Mouse (Mus musculus) liver, adult 2 months (tissue): ENCODE results near the gene Actl10. TPM values are rescaled to one million over a fixed set of nuclear protein-coding genes. Genes with fewer than 3 reads are reported as not detected.

Experiments used
- DNase-seq: peaks from one replicate; pipeline ENCODE4 v3.0.0-alpha.2; 2011; ENCODE audit warnings: low read depth, low spot score; ENCODE audit errors: extremely low read depth
- H3K27ac ChIP-seq: fragments of 200-500 bp; replicated peaks from 2 replicates; pipeline ENCODE4 v1.5.1; 2012; ENCODE audit warnings: low read depth, mild to moderate bottlenecking, control low read depth, inconsistent platforms, low read length; ENCODE audit not compliant: insufficient read depth
- H3K27me3 ChIP-seq: fragments of 200-500 bp; 2 replicates; pipeline ENCODE4 v1.6.1; 2012; ENCODE audit warnings: mild to moderate bottlenecking, moderate library complexity, low read length, inconsistent platforms; ENCODE audit not compliant: control insufficient read depth, insufficient read depth
- H3K36me3 ChIP-seq: fragments of 200-500 bp; 2 replicates; pipeline ENCODE4 v1.6.1; 2012; ENCODE audit warnings: low read length, inconsistent platforms; ENCODE audit not compliant: control insufficient read depth, insufficient read depth
- H3K4me1 ChIP-seq: fragments of 200-500 bp; 2 replicates; pipeline ENCODE4 v1.6.1; 2011; ENCODE audit warnings: low read length; ENCODE audit not compliant: control insufficient read depth, insufficient read depth
- H3K4me3 ChIP-seq: fragments of 200-500 bp; 2 replicates; pipeline ENCODE4 v1.5.1; 2011; ENCODE audit warnings: low read depth, mild to moderate bottlenecking, control low read depth, low read length, moderate library complexity; ENCODE audit not compliant: insufficient read depth
- H3K79me2 ChIP-seq: fragments of 200-500 bp; 2 replicates; pipeline ENCODE4 v1.6.1; 2012; ENCODE audit warnings: inconsistent platforms, mild to moderate bottlenecking, low read length, moderate library complexity; ENCODE audit not compliant: control insufficient read depth, insufficient read depth
- H3K9ac ChIP-seq: fragments of 200-500 bp; 2 replicates; pipeline ENCODE4 v1.6.1; 2012; ENCODE audit warnings: low read depth, mild to moderate bottlenecking, control low read depth, inconsistent platforms, low read length
- CTCF ChIP-seq: fragments of 200-500 bp; IDR thresholded peaks from 2 replicates; pipeline ENCODE4 v1.5.1; 2011; ENCODE audit warnings: low read depth, low read length, control low read depth
- POLR2A ChIP-seq: fragments of 200-500 bp; IDR thresholded peaks from 2 replicates; pipeline ENCODE4 v1.6.1; 2011; ENCODE audit warnings: low read length, control low read depth; ENCODE audit not compliant: insufficient read depth; ENCODE audit errors: extremely low read depth
- whole genome bisulfite sequencing: fragments of 180-500 bp; shearing (Covaris S2); methylation state at CpG from one replicate; pipeline ENCODE4 v1.1.7; 2018; 5-methylcytosine and 5-hydroxymethylcytosine counted together
- polyA plus RNA-seq: library from polyadenylated mRNA; depleted of rRNA; stranded (reverse); fragments of >200 nt; gene quantifications from 2 replicates; pipeline ENCODE4 v1.2.3, GENCODE M21; 2012; rRNA removed
- total RNA-seq: library from RNA; depleted of rRNA; stranded (reverse); fragments of >200 nt; gene quantifications from 2 replicates; pipeline ENCODE4 v1.2.3, GENCODE M21; 2014; rRNA removed

Actl10 gene
- total and polyA plus RNA-seq, 2 experiments: 0.09 TPM; not detected in 1

GRCm38 (mm10) chr2:154600586-154600985, 49.0 kb downstream of the Actl10 start:
- H3K9ac ChIP-seq: peak overlapping the region; percentile 43; the same call in 1 of the 2 replicates
- TF ChIP-seq POLR2A (no peak), CTCF (0 out of 2 replicates have a peak, but pooled peaks have one; percentile 8)
- peak; percentile 73 for DNase-seq
- H3K4me1 ChIP-seq: peaks cover 20% of the 10 kb centered on the region
- peaks cover 15% of the 10 kb centered on the region; the same call in 1 of the 2 replicates for H3K79me2 ChIP-seq
- H3K27me3 ChIP-seq: no peaks in the 10 kb centered on the region
- H3K4me3 ChIP-seq: no peak overlapping the region
- peaks cover 26% of the 10 kb centered on the region for H3K36me3 ChIP-seq
- WGBS: 25% methylated on average over 6 of the region's 6 CpGs
- H3K27ac ChIP-seq: 0 out of 2 replicates have a peak overlapping the region, but pooled peaks have one; percentile 26

GRCm38 (mm10) chr2:154601324-154601723, 49.7 kb downstream of the Actl10 start:
- TF ChIP-seq CTCF (no peak), POLR2A (no peak)
- 11% methylated on average over 3 of the region's 3 CpGs for WGBS
- Histone ChIP-seq H3K4me3 (peak overlapping the region; percentile 46), H3K4me1 (peaks cover 20% of the 10 kb centered on the region), H3K36me3 (peaks cover 19% of the 10 kb centered on the region), H3K27me3 (no peaks in the 10 kb centered on the region), H3K79me2 (peaks cover 15% of the 10 kb centered on the region; the same call in 1 of the 2 replicates), H3K9ac (peak overlapping the region; percentile 54; the same call in 1 of the 2 replicates), H3K27ac (peak overlapping the region; percentile 83)
- DNase-seq: peak; percentile 98

Other genes starting within 250 kb of the Actl10 start
- gene Bpifb9b, start 244.5 kb upstream of the Actl10 start, total RNA-seq: not detected in 2 replicates
- gene Bpifb9b, start 244.5 kb upstream of the Actl10 start, polyA plus RNA-seq: not detected in 2 replicates
- gene Cdk5rap1, start 178.8 kb upstream of the Actl10 start, total RNA-seq: 21.8 and 28.8 TPM in 2 replicates
- gene Cdk5rap1, start 178.8 kb upstream of the Actl10 start, polyA plus RNA-seq: 10.5 and 11.0 TPM in 2 replicates
- gene Snta1, start 143.7 kb upstream of the Actl10 start, total RNA-seq: 10.3 and 11.3 TPM in 2 replicates
- gene Snta1, start 143.7 kb upstream of the Actl10 start, polyA plus RNA-seq: 21.4 and 24.7 TPM in 2 replicates
- gene Cbfa2t2, start 115.3 kb upstream of the Actl10 start, total RNA-seq: 7.3 and 10.3 TPM in 2 replicates
- 4.3 and 4.6 TPM in 2 replicates for gene Cbfa2t2, start 115.3 kb upstream of the Actl10 start, polyA plus RNA-seq
- not detected in 2 replicates for gene 1700003F12Rik, start 4.7 kb upstream of the Actl10 start, total RNA-seq
- 0.54 TPM in 2 replicates for gene 1700003F12Rik, start 4.7 kb upstream of the Actl10 start, polyA plus RNA-seq
- 0.09 and 0.13 TPM in 2 replicates for gene Necab3, start 7.1 kb downstream of the Actl10 start, total RNA-seq
- gene Necab3, start 7.1 kb downstream of the Actl10 start, polyA plus RNA-seq: 0.09 TPM in 1 of 2 replicates, not detected in the other
- 1.1 and 2.3 TPM in 2 replicates for gene E2f1, start 18.1 kb downstream of the Actl10 start, total RNA-seq
- 2.4 and 3.8 TPM in 2 replicates for gene E2f1, start 18.1 kb downstream of the Actl10 start, polyA plus RNA-seq
- gene Pxmp4, start 51.9 kb downstream of the Actl10 start, total RNA-seq: 39.9 and 51.1 TPM in 2 replicates
- gene Pxmp4, start 51.9 kb downstream of the Actl10 start, polyA plus RNA-seq: 127 and 134 TPM in 2 replicates
- 0.18 and 1.0 TPM in 2 replicates for gene Zfp341, start 61.5 kb downstream of the Actl10 start, total RNA-seq
- 3.2 TPM in 2 replicates for gene Zfp341, start 61.5 kb downstream of the Actl10 start, polyA plus RNA-seq
- not detected in 2 replicates for gene 4930519P11Rik, start 61.7 kb downstream of the Actl10 start, total RNA-seq
- gene 4930519P11Rik, start 61.7 kb downstream of the Actl10 start, polyA plus RNA-seq: 0.37 TPM in 1 of 2 replicates, not detected in the other
- 54.4 and 57.7 TPM in 2 replicates for gene Chmp4b, start 99.9 kb downstream of the Actl10 start, total RNA-seq
- 37.6 and 37.8 TPM in 2 replicates for gene Chmp4b, start 99.9 kb downstream of the Actl10 start, polyA plus RNA-seq
- gene Gm14214, start 218.3 kb downstream of the Actl10 start, total RNA-seq: not detected in 2 replicates
- not detected in 2 replicates for gene Gm14214, start 218.3 kb downstream of the Actl10 start, polyA plus RNA-seq
- gene Raly, start 239.3 kb downstream of the Actl10 start, total RNA-seq: 57.6 and 61.0 TPM in 2 replicates
- gene Raly, start 239.3 kb downstream of the Actl10 start, polyA plus RNA-seq: 79.0 and 82.2 TPM in 2 replicates
- not detected in 2 replicates for gene a, start 239.6 kb downstream of the Actl10 start, total RNA-seq
- not detected in 2 replicates for gene a, start 239.6 kb downstream of the Actl10 start, polyA plus RNA-seq